Mouse (Mus musculus) monocyte, adult 2 months (primary cell): ENCODE results near the gene Adamtsl3.

Experiments used
- DNase-seq, 2 experiments: peaks; one replicate each; pipeline ENCODE4 v3.0.0; 2022; ENCODE audit warnings: low spot score in 2 of 2, low read depth in 1 of 2

Adamtsl3 gene

GRCm38 (mm10) chr7:82497064-82497463 lies 161.6 kb downstream of the Adamtsl3 start:
- no peak for DNase-seq

DNA sequence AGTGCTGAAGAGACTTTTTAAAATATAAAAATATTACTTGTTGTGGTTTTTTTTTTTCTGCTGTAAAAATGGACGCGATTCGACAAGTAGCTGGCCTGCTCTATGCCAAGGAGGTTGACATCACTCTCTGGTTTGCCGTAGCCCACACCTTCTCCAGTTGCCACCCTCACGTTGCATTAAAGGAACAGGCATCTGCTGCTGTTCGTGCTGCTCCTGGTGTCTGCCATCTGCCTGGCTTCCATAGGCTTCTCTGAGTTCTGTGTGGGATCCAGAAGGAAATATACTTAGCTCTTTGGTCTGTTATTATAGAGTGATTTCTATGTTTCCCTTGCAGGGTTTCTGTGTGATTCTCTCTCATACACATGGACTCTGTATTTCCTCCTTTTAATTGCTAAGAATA lies 165.8 kb downstream of the Adamtsl3 start:
- no peak for DNase-seq

GRCm38 (mm10) chr7:82502511-82502910 lies 167.0 kb downstream of the Adamtsl3 start:
- DNase-seq = no peak

- no peak for DNase-seq
These were observed 168.6 kb downstream of the Adamtsl3 start for GRCm38 (mm10) chr7:82504101-82504500.

- no peak for DNase-seq
These were observed 195.1 kb downstream of the Adamtsl3 start for GRCm38 (mm10) chr7:82530583-82530982.

DNA sequence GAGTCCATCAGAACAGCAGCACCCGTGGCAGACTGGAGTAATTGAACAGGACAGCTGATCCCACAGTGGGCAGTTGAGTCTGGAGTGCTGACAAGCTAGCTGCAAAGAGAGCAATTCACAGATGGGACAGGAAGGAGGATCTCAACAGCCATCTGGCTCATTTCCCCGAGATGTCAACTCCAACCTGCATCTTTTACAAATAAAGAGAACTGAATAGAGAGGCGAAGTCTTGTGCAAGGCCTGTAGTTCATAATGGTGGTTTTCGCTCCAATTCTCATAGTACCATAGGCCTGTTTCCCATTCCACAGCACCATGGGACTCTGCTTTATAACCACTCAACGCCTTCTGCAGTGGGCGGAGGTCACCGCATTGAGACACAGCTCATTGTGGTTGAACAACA lies 195.9 kb downstream of the Adamtsl3 start:
- DNase-seq = no peak

DNA sequence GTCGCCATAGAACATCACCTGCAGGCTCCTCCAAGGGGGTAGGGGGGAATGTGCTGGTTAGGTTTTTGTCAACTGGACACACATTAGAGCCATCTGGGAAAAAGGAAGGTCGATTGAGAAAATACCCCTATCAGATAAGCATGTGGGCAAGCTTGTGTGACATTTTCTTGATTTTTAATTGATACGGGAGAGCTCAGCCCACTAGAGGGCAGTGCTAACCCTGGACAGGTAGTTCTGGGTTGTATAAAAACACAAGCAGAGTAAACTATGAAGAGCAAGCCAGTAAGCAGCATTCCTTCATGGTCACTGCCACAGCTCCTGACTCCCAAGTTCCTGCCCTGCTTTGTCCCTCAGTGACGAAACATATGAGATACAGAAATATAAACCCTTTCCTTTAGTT lies 197.7 kb downstream of the Adamtsl3 start:
- no peak for DNase-seq

DNA sequence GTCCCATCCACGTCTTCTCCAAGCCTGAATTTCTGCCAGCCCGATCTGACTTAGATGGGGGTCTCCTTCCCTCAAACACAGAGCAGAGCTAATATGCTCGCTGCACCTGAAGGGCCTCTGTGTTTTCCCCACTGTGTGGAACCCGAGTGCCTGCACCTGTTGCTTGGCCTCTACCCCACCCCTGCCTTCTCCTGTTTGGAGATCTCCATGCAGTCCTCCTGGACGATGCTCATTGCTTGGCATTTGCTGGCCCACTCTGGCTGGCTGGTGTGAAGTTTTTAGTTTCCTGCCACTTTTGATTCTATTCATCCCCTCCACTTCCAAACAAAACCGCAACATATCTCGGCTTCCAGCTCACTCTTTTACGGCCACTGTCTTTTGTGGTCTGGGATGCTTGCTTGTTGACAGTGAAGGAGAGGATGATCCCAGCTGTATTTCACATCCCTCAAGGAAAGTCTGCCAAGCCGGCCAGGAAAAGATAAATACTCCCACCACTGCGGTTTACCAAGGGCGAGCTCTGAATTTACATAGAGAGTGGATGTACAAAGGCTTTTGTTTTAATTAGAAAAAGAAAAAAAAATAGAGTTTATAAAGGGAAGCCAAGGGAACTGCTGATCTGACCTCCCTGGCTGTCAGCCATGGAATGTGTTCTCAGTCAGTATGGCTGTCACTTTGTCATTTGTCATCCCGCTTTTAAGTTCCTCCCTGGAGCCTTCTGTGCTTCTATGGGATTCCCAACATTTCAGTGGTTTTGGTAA lies 198.4 kb downstream of the Adamtsl3 start:
- no peak for DNase-seq

DNA sequence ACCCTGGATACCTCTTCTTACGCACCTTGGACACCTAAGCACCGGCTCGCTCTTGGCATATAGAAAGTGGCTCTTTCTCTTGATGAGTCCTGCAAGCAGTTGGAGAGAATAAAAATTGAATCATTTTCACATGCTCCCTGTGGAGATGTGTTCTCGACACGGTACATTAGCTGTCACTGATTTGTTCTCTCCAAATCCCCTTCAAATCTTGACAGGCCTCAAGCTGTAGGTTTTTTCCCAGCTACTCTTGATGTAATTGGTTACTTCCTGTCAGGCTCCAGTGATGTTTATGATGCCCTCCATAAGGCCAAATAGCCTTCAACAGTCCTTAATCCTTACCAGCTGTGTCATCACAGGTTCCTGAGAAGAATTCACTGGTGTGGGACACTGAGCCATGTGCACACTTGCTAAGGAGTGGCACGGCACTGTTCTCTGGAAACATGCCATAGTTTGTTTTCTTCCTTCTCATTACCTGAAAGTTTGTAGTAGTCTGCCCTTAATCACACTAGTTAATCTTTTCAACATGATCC lies 209.0 kb downstream of the Adamtsl3 start:
- DNase-seq = no peak

- no peak for DNase-seq
These were observed 216.5 kb downstream of the Adamtsl3 start for GRCm38 (mm10) chr7:82552005-82552404.

DNA sequence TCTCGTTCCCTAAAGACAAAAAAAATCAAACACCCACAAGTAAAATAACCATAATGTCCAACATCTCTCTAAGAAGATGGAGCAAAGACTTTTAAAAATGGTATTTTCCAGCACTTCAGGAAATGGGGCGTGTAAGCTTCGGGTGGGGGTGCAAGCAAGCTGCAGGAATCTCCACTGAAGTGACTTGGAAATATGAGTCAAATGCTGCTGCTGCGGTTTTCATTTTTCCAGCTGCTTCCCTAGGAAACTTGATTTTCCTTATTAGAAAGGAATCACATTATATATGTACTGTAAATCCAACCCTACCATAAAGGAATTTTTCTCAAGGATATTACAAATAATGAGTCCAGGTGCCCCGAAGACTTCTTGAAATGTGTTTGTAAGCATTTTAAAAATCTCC lies 220.3 kb downstream of the Adamtsl3 start:
- DNase-seq = no peak

DNA sequence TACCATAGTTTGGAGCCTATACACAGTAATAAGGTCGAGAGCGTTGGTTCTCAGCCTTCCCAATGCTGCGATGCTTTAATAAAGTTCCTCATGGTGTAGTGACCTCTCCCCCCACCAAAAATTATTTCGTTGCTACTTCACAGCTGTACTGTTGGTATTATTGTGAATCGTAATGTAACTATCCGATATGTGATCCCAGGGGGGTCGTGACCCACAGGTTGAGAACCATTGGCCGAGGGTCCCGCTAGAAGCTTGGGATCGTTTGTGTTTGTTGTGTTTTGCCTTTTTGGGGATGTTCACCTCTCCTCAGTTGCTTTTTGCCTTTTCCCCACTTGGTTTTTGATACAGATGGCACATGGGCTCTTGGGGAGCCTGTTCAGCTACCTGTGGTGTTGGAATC lies 220.9 kb downstream of the Adamtsl3 start:
- DNase-seq = no peak

DNA sequence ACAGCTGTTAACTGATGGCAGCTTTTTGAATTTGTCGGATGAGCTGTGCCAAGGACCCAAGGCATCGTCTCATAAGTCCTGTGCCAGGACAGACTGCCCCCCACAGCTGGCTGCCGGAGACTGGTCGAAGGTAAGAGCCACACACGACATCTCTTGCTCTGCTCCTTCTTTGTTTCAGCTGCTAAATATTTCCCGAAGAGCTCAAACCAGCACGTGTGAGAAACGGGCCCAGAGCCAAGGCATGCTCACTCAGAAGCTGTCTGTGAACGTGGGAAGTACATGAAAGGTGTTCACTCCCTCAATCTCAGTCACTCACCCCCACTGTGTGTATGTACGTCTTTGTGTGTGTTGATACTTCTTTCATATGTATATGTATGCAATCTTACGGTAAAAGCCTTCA lies 221.6 kb downstream of the Adamtsl3 start:
- no peak for DNase-seq

DNA sequence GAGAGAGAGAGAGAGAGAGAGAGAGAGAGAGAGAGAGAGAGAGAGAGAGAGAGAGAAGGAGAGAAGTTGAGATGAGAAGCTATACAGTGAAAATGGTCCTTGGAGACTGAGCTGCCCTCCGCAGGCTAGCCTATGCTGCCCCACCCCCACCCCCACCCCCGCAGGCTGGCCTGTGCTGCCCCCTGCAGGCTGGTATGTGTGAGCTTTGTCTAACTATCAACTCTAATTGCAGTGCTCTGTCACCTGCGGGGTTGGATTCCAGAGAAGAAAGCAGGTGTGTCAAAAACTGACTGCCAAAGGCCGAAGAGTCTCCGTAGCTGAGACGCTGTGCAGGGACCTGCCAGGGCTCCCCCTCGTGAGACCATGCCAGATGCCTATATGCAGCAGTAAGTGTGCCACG lies 231.2 kb downstream of the Adamtsl3 start:
- DNase-seq = no peak

DNA sequence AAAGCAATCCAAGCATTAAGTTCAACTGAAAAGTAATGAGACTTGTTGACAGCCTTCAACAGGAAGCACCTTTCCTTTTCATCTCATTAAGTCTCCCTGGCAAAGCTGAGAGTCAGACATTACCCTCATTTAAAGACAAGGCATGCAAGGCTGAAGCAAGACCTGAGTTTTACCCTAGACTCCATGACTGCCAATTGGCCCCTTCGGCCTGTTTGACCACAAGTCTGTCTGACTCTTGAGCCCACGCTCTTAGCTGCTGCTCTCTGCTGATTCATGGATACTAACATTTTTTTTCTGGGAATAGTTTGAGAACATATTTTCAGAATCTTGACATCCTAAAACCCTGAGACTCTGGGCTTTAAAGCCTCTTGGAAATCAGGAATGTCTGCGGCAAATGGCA lies 232.3 kb downstream of the Adamtsl3 start:
- DNase-seq = no peak

DNA sequence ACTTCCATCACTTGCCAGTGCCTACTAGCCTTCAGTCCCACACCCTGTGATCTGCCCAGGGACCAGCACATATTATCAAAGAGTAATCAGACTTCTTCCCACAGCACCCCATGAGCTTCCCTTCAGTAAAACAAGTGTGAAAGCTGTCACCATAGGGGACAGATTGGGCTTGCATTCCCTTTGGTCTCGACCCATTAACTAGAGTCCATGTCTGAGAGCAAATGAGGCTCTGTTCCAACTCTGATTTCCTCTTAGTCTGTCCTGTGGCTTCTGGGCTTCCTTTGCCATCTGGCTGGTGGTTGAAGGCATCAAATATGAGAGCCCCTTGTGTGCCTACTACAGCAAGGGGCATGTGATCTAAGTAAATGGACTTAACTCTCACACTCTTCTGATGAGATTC lies 237.5 kb downstream of the Adamtsl3 start:
- no peak for DNase-seq

DNA sequence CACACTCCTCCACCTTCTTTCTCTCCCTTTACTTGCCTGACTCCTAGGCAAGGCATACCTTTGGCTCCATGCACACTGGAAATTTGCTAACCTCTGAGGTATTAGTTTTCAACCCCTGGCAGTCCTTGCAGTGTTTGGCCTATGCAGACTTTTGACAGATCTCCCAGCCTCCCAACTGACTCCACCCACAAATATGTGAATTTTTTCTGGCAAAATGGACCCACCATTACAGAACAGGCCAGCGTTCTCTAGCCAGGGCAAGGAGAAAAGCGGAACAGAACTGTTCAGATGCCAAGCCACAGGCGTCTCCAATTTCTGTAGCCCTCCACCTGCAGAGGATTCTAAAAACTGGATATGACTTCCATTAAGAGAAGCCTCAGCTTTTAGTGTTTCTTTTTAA lies 244.5 kb downstream of the Adamtsl3 start:
- DNase-seq = no peak

DNA sequence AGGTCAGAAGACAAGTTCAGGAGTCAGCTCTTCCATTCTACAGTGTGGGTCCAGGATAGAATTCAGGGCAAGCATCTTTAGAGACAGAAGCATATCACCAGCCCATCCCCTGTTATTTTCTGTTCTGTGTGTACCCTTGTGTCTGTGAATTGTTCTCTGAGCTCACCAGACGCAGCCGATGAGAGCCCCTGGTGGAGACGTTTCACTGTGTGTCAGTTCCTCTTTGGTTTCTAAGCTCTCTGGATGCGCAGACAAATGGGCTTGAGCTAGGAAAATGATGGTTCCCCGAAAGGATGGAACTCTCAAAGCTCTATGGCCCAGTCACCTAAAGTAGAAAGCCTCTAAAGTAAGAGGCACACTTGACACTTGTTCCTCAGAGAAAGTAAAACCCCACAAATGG lies 246.3 kb downstream of the Adamtsl3 start:
- DNase-seq = no peak

- DNase-seq = no peak
These were observed 247.0 kb downstream of the Adamtsl3 start for GRCm38 (mm10) chr7:82582534-82582933.

GRCm38 (mm10) chr7:82590931-82591330 lies 255.4 kb downstream of the Adamtsl3 start:
- DNase-seq = no peak

GRCm38 (mm10) chr7:82602008-82602407 lies 266.5 kb downstream of the Adamtsl3 start:
- no peak for DNase-seq

DNA sequence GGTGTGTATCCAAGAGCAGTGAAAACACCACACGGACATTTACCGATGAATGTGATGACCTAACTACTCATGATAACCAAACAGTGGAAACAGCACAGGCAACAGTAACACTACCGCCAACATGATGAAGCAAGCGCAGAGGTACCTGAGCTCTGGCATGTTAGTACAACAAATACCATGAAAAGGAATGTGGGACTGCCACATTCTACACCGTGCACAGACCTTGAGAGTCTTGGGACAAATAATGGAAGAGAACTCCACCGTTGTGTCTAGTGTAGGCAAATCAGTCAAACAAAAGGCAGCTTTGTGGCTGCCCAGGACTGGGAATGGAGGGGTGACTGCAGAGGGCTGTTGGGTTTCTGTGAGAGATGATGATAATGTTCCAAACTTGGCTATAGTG lies 269.9 kb downstream of the Adamtsl3 start:
- no peak for DNase-seq

DNA sequence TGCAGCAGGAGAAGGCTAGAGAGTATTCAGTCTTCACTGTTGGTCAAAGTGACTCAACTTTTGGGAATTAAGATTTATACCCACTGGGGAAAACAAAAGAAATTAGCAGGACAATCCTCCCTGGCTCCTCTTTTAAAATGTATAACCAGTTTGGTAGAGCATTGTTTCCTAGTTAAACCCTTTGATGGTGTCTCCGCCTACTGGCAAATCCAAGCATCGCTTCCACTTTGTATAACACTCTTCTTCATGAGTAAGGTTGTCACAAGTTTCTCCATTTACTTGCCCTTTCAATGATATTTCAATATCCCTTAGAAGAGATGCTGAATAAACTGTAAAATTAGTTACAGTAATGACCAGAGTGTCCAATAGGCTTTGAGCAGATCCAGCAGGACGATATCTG lies 274.1 kb downstream of the Adamtsl3 start:
- no peak for DNase-seq
